Mouse (Mus musculus) kidney, adult 2 months (tissue): ENCODE measurements around the gene Lrrc56. TPM values are rescaled to one million over a fixed set of nuclear protein-coding genes. Genes with fewer than 3 reads are reported as not detected.

Experiments
- DNase-seq: peaks from one replicate; pipeline ENCODE4 v3.0.0; 2021
- H3K27ac ChIP-seq: fragments of 200-500 bp; 2 replicates; pipeline ENCODE4 v1.5.1; 2012; ENCODE audit warnings: low read depth, low read length, control low read depth, inconsistent platforms; ENCODE audit not compliant: insufficient read depth
- H3K27me3 ChIP-seq: fragments of 200-500 bp; replicated peaks from 2 replicates; pipeline ENCODE4 v1.6.1; 2012; ENCODE audit warnings: mild to moderate bottlenecking, moderate library complexity, low read length, inconsistent platforms; ENCODE audit not compliant: control insufficient read depth, insufficient read depth
- H3K36me3 ChIP-seq: fragments of 200-500 bp; 2 replicates; pipeline ENCODE4 v1.6.1; 2012; ENCODE audit warnings: mild to moderate bottlenecking, moderate library complexity, low read length, inconsistent platforms; ENCODE audit not compliant: control insufficient read depth, insufficient read depth
- H3K4me1 ChIP-seq: fragments of 200-500 bp; 2 replicates; pipeline ENCODE4 v1.6.1; 2011; ENCODE audit warnings: low read length; ENCODE audit not compliant: control insufficient read depth, insufficient read depth
- H3K4me3 ChIP-seq: fragments of 200-500 bp; 2 replicates; pipeline ENCODE4 v1.5.1; 2011; ENCODE audit warnings: mild to moderate bottlenecking, low read depth, low read length, control low read depth; ENCODE audit not compliant: insufficient read depth
- CTCF ChIP-seq: fragments of 200-500 bp; conservative IDR thresholded peaks from 2 replicates; pipeline ENCODE4 v1.5.1; 2011; ENCODE audit warnings: low read depth, mild to moderate bottlenecking, control low read depth, low read length, moderate library complexity, mixed read lengths; ENCODE audit not compliant: insufficient read depth, insufficient read length
- POLR2A ChIP-seq: fragments of 200-500 bp; IDR thresholded peaks from one replicate; pipeline ENCODE4 v1.6.1; 2011; ENCODE audit warnings: low read depth, low read length, control low read depth
- WGBS: fragments of 180-500 bp; shearing (Covaris S2); methylation state at CpG from one replicate; pipeline ENCODE4 v1.1.7; 2018; 5-methylcytosine and 5-hydroxymethylcytosine counted together
- polyA plus RNA-seq: library from polyadenylated mRNA; depleted of rRNA; stranded (reverse); fragments of >200 nt; gene quantifications from 2 replicates; pipeline ENCODE4 v1.2.3, GENCODE M21; 2012

The Lrrc56 gene
- polyA plus RNA-seq, 1 experiment = 9.6 TPM

- Histone ChIP-seq H3K27ac (no peak overlapping the region), H3K4me3 (no peak overlapping the region), H3K36me3 (peaks cover 2% of the 10 kb centered on the region; the same call in 1 of the 2 replicates), H3K4me1 (peaks cover 8% of the 10 kb centered on the region; the same call in 1 of the 2 replicates), H3K27me3 (no peaks in the 10 kb centered on the region)
- 98% methylated on average over 8 of the region's 8 CpGs for WGBS
- no peak for DNase-seq
- TF ChIP-seq CTCF (no peak), POLR2A (no peak)
Observed at GRCm38 (mm10) chr7:141196619-141197282, 2.8 kb downstream of the Lrrc56 start.

- TF ChIP-seq POLR2A (no peak), CTCF (no peak)
Observed at GRCm38 (mm10) chr7:141198121-141198520, 4.2 kb downstream of the Lrrc56 start.

GRCm38 (mm10) chr7:141204546-141204945, 10.6 kb downstream of the Lrrc56 start:
- Histone ChIP-seq H3K4me3 (no peak overlapping the region), H3K4me1 (no peaks in the 10 kb centered on the region), H3K27ac (no peak overlapping the region), H3K27me3 (no peaks in the 10 kb centered on the region), H3K36me3 (no peaks in the 10 kb centered on the region)
- no peak for DNase-seq
- WGBS = 72% methylated on average over 3 of the region's 3 CpGs
- TF ChIP-seq POLR2A (no peak), CTCF (no peak)

More at GRCm38 (mm10) chr7:141198121-141198520, 4.2 kb downstream of the Lrrc56 start:
- H3K27me3 ChIP-seq = no peaks in the 10 kb centered on the region
- 94% methylated on average over 4 of the region's 4 CpGs for WGBS
- H3K27ac ChIP-seq = no peak overlapping the region
- H3K4me1 ChIP-seq = peaks cover 3% of the 10 kb centered on the region; the same call in 1 of the 2 replicates
- DNase-seq = no peak
- no peak overlapping the region for H3K4me3 ChIP-seq
- H3K36me3 ChIP-seq = no peaks in the 10 kb centered on the region

- Histone ChIP-seq H3K27me3 (no peaks in the 10 kb centered on the region), H3K27ac (no peak overlapping the region), H3K4me3 (no peak overlapping the region), H3K36me3 (no peaks in the 10 kb centered on the region), H3K4me1 (no peaks in the 10 kb centered on the region)
- DNase-seq = no peak
- 92% methylated on average over 5 of the region's 5 CpGs for WGBS
- TF ChIP-seq CTCF (no peak), POLR2A (no peak)
Observed at GRCm38 (mm10) chr7:141205504-141205903, 11.5 kb downstream of the Lrrc56 start.

GRCm38 (mm10) chr7:141206182-141206937, 12.4 kb downstream of the Lrrc56 start:
- no peak overlapping the region for H3K27ac ChIP-seq
- H3K36me3 ChIP-seq = no peaks in the 10 kb centered on the region
- no peaks in the 10 kb centered on the region for H3K4me1 ChIP-seq
- DNase-seq = no peak
- 93% methylated on average over 18 of the region's 18 CpGs for WGBS
- H3K4me3 ChIP-seq = no peak overlapping the region
- H3K27me3 ChIP-seq = no peaks in the 10 kb centered on the region
- TF ChIP-seq POLR2A (no peak), CTCF (no peak)

GRCm38 (mm10) chr7:141209526-141209925, 15.6 kb downstream of the Lrrc56 start:
- no peak overlapping the region for H3K27ac ChIP-seq
- H3K36me3 ChIP-seq = no peaks in the 10 kb centered on the region
- no peaks in the 10 kb centered on the region for H3K4me1 ChIP-seq

GRCm38 (mm10) chr7:141210137-141210536, 16.2 kb downstream of the Lrrc56 start:
- TF ChIP-seq POLR2A (no peak), CTCF (no peak)
- Histone ChIP-seq H3K4me1 (no peaks in the 10 kb centered on the region), H3K36me3 (no peaks in the 10 kb centered on the region), H3K27ac (no peak overlapping the region), H3K27me3 (no peaks in the 10 kb centered on the region), H3K4me3 (no peak overlapping the region)
- WGBS = 70% methylated on average over 12 of the region's 12 CpGs
- DNase-seq = no peak

More at GRCm38 (mm10) chr7:141209526-141209925, 15.6 kb downstream of the Lrrc56 start:
- no peaks in the 10 kb centered on the region for H3K27me3 ChIP-seq
- no peak for TF ChIP-seq POLR2A
- TF ChIP-seq CTCF = no peak
- WGBS = 82% methylated on average over 3 of the region's 3 CpGs
- no peak for DNase-seq
- no peak overlapping the region for H3K4me3 ChIP-seq
